Mouse (Mus musculus) CH12.LX (cell line): ENCODE measurements around the gene Avl9.

Source experiments
- BHLHE40 ChIP-seq: IDR thresholded peaks from 2 replicates; pipeline ENCODE4 v1.6.1; 2011; ENCODE audit warnings: mild to moderate bottlenecking, low read depth, low read length, improper control_type of control experiment
- CHD2 ChIP-seq: IDR thresholded peaks from 2 replicates; pipeline ENCODE4 v1.6.1; 2011; ENCODE audit warnings: low read length, improper control_type of control experiment
- CTCF ChIP-seq, 2 experiments: IDR thresholded peaks in 1 of 2; conservative IDR thresholded peaks in 1 of 2; 2 replicates each; pipeline ENCODE4 v1.5.1; 2011 to 2012; ENCODE audit warnings: low read depth in 2 of 2, low read length in 2 of 2, improper control_type of control experiment in 1 of 2, inconsistent platforms in 1 of 2, mild to moderate bottlenecking in 1 of 2, moderate library complexity in 1 of 2
- EP300 ChIP-seq: IDR thresholded peaks from 2 replicates; pipeline ENCODE4 v1.6.1; 2011; ENCODE audit warnings: low read length, improper control_type of control experiment
- ETS1 ChIP-seq: conservative IDR thresholded peaks from 2 replicates; pipeline ENCODE4 v1.6.1; 2012; ENCODE audit warnings: low read depth, mild to moderate bottlenecking, inconsistent platforms, low read length, improper control_type of control experiment, moderate library complexity
- KAT2A ChIP-seq: IDR thresholded peaks from 2 replicates; pipeline ENCODE4 v1.6.1; 2012; ENCODE audit warnings: low read length, improper control_type of control experiment, inconsistent platforms; ENCODE audit not compliant: insufficient replicate concordance
- MAZ ChIP-seq: IDR thresholded peaks from 2 replicates; pipeline ENCODE4 v1.6.1; 2012; ENCODE audit warnings: low read depth, mild to moderate bottlenecking, inconsistent platforms, low read length, improper control_type of control experiment, moderate library complexity
- POLR2A ChIP-seq: IDR thresholded peaks from 2 replicates; pipeline ENCODE4 v1.6.1; 2011; ENCODE audit warnings: low read depth, mild to moderate bottlenecking, improper control_type of control experiment, low read length
- RCOR1 ChIP-seq: conservative IDR thresholded peaks from 2 replicates; pipeline ENCODE4 v1.6.1; 2012; ENCODE audit warnings: low read depth, mild to moderate bottlenecking, inconsistent platforms, low read length, improper control_type of control experiment
- USF1 ChIP-seq: IDR thresholded peaks from 2 replicates; pipeline ENCODE4 v1.6.1; 2014; ENCODE audit warnings: low read depth, mild to moderate bottlenecking, inconsistent platforms, low read length, improper control_type of control experiment
- ZKSCAN1 ChIP-seq: IDR thresholded peaks from 2 replicates; pipeline ENCODE4 v1.6.1; 2012; ENCODE audit warnings: low read depth, inconsistent platforms, low read length, improper control_type of control experiment, borderline replicate concordance

GRCm38 (mm10) chr6:56759324-56759723 is 44.6 kb downstream of the Avl9 start:
- TF ChIP-seq CTCF (conservative IDR thresholded peaks at IDR 0.05 in 1 of 2, IDR thresholded peaks at IDR 0.05 in 1 of 2; ENCODE audit: low read depth in 2 of 2, low read length in 2 of 2) (no peak), RCOR1 (no peak), KAT2A (no peak), POLR2A (no peak), EP300 (no peak), ETS1 (no peak), MAZ (no peak), BHLHE40 (no peak), ZKSCAN1 (no peak), CHD2 (no peak), USF1 (no peak)
